Mouse (Mus musculus): ENCODE results near the gene Zp1.

DNA sequence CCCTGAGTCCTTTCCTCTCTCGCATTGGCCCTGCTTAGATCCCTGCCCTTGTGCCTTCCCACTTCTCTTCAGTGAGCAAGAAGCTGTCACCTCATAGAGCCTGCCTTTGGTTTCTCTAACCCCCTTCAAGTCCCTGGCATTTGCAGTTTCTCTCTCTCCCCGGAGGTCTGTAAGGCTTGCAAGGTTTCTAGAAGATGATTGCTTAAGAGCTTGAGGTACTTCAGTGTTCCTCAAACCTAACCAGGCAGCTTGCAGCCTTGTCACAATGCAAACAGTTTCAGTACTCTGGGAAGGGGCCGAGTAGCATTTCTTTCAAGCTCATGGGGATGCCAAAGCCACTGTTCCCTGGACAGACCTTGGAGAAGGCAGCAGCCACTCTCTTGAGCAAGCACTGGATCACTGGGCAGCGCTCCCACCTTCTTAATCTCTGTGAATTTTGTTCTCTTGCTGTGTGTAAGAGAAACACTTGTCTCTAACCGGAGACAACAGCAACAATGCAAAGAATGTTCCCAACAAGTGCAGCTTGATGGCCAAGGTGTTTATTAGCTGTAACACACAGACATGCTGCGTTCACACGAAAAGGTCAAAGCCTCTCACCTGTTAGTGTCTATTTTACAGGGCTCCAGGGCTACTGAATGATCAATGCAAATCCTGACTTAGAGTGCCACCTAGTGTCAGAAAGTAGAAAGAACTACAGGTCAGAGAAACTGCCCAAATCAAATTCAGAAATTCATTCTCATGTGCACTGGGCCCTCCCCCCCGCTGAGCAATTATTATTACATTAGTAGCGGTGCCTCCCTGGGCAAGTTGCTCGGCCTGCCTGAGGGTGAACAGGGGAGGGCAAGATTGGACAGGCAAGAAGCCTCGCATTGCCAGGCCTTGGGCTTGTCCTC lies 38.9 kb upstream of the Zp1 start:
- TF ChIP-seq HCFC1 (IDR thresholded peaks at IDR 0.05; ENCODE audit: low read depth, low read length) (no peak), E2F4 (IDR thresholded peaks at IDR 0.05; ENCODE audit: insufficient replicate concordance, low read depth, low read length) (no peak), CTCF (conservative IDR thresholded peaks at IDR 0.05 in 1 of 2, IDR thresholded peaks at IDR 0.05 in 1 of 2; ENCODE audit: low read depth in 2 of 2, low read length in 2 of 2) (peak; percentile 54 to 95; a peak in 3 of 4 replicates), POLR2A (IDR thresholded peaks at IDR 0.05; ENCODE audit: low read depth, low read length) (no peak), USF1 (IDR thresholded peaks at IDR 0.05; ENCODE audit: low read depth, low read length) (no peak), CHD2 (IDR thresholded peaks at IDR 0.05; ENCODE audit: low read length) (no peak), ZC3H11A (IDR thresholded peaks at IDR 0.05; ENCODE audit: low read depth, low read length) (peak; percentile 73)
